Mouse (Mus musculus) cerebellum, adult 2 months (tissue): ENCODE data around the gene Ctc1. TPM values are rescaled to one million over a fixed set of nuclear protein-coding genes. Genes with fewer than 3 reads are reported as not detected.
A peak's percentile ranks its signal among the peaks of the same experiment; 100 is the strongest.
"Not testable (repeated sequence)": the region's sequence is repeated elsewhere in the genome, so short reads cannot be mapped to it uniquely, and the experiment has no call there.

ENCODE experiments used
- DNase-seq, 2 experiments: peaks; one replicate each; pipeline ENCODE4 v3.0.0; 2021
- H3K27ac ChIP-seq: fragments of 200-500 bp; 2 replicates; pipeline ENCODE4 v1.5.1; 2012; ENCODE audit warnings: low read length, control low read depth, inconsistent platforms; ENCODE audit not compliant: insufficient read depth
- H3K27me3 ChIP-seq: fragments of 200-500 bp; 2 replicates; pipeline ENCODE4 v1.6.1; 2012; ENCODE audit warnings: inconsistent platforms, mild to moderate bottlenecking, low read length, moderate library complexity; ENCODE audit not compliant: control insufficient read depth, insufficient read depth
- H3K4me1 ChIP-seq: fragments of 200-500 bp; 2 replicates; pipeline ENCODE4 v1.6.1; 2011; ENCODE audit warnings: low read length; ENCODE audit not compliant: control insufficient read depth, insufficient read depth
- H3K4me3 ChIP-seq: fragments of 200-500 bp; replicated peaks from 2 replicates; pipeline ENCODE3; 2011; ENCODE audit warnings: mild to moderate bottlenecking, low read depth, low read length, control low read depth; ENCODE audit not compliant: insufficient read depth
- CTCF ChIP-seq: fragments of 200-500 bp; IDR thresholded peaks from 2 replicates; pipeline ENCODE4 v1.5.1; 2011; ENCODE audit warnings: low read depth, mild to moderate bottlenecking, control low read depth, low read length, moderate library complexity, borderline replicate concordance; ENCODE audit not compliant: insufficient read depth
- POLR2A ChIP-seq: fragments of 200-500 bp; IDR thresholded peaks from 2 replicates; pipeline ENCODE4 v1.6.1; 2011; ENCODE audit warnings: low read length, control low read depth, borderline replicate concordance; ENCODE audit not compliant: insufficient read depth
- WGBS: fragments of 180-500 bp; shearing (Covaris S2); methylation state at CpG from one replicate; pipeline ENCODE4 v1.1.7; 2018; 5-methylcytosine and 5-hydroxymethylcytosine counted together
- polyA plus RNA-seq: library from polyadenylated mRNA; depleted of rRNA; stranded (reverse); fragments of >200 nt; gene quantifications from 2 replicates; pipeline ENCODE4 v1.2.3, GENCODE M21; 2012; rRNA removed

Gene Ctc1
- polyA plus RNA-seq: 44.1 and 46.3 TPM in 2 replicates

GRCm38 (mm10) chr11:69015644-69016441, at the start of gene Ctc1:
Ctc1 (plus strand) TSS chr11:69015911.
- TF ChIP-seq POLR2A (peak; percentile 92; the same call in 1 of the 2 replicates), CTCF (peak; percentile 78)
- H3K27ac ChIP-seq: peak within 1 kb of the TSS; percentile 85
- H3K4me1 ChIP-seq: peaks cover 2% of the 10 kb centered on the region; the same call in 1 of the 2 replicates
- H3K4me3 ChIP-seq: peak within 1 kb of the TSS; percentile 94
- H3K27me3 ChIP-seq: no peaks in the 10 kb centered on the region
- under 1% methylated on average over 38 of the region's 38 CpGs for WGBS
- peak; percentile 91 to 93 for DNase-seq

- no peak overlapping the region for H3K4me3 ChIP-seq
- no peak overlapping the region for H3K27ac ChIP-seq
- H3K27me3 ChIP-seq: no peaks in the 10 kb centered on the region
- peaks cover 13% of the 10 kb centered on the region for H3K4me1 ChIP-seq
- TF ChIP-seq POLR2A: no peak
- TF ChIP-seq CTCF: no peak
- 63% methylated on average over 1 of the region's 1 CpGs for WGBS
- no peak for DNase-seq
These were observed 49.2 kb upstream of the Ctc1 start for GRCm38 (mm10) chr11:68966554-68966953.

GRCm38 (mm10) chr11:68967337-68968282, 48.1 kb upstream of the Ctc1 start, which contains the start of gene Slc25a35:
Slc25a35 (plus strand) TSS chr11:68968131.
- Histone ChIP-seq H3K4me3 (peak within 1 kb of the TSS; percentile 75), H3K27me3 (no peaks in the 10 kb centered on the region), H3K4me1 (peaks cover 13% of the 10 kb centered on the region), H3K27ac (peak within 1 kb of the TSS; percentile 79)
- TF ChIP-seq POLR2A: peak; percentile 50; the same call in 1 of the 2 replicates
- no peak for TF ChIP-seq CTCF
- under 1% methylated on average over 50 of the region's 50 CpGs for WGBS
- peak; percentile 95 to 96 for DNase-seq

GRCm38 (mm10) chr11:68968752-68969151, 47.0 kb upstream of the Ctc1 start:
- no peaks in the 10 kb centered on the region for H3K27me3 ChIP-seq
- no peak for DNase-seq
- no peak for TF ChIP-seq POLR2A
- TF ChIP-seq CTCF: no peak
- H3K27ac ChIP-seq: no peak overlapping the region
- peaks cover 16% of the 10 kb centered on the region for H3K4me1 ChIP-seq
- 85% methylated on average over 11 of the region's 11 CpGs for WGBS
- H3K4me3 ChIP-seq: no peak overlapping the region

DNA sequence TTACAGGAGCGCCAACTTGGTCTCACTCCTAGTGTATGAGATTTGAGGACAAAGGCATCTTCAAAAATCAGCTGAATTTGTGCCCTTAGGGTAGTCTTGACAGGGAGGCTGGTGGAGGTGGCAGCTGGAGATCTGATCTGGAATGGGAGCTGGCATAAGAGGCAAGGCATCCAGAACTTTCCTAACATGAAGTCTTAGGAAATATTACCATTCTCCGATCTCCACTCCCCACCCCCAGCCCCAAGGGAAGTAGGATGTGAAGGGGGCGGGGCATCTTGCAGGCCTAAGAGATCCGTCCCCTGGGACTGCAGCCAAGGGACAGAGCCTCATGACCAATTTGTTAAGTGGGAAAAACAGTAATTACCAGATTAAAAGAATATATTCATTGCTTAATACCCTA, 45.5 kb upstream of the Ctc1 start:
- TF ChIP-seq CTCF (no peak), POLR2A (no peak)
- H3K4me1 ChIP-seq: peaks cover 16% of the 10 kb centered on the region
- no peak overlapping the region for H3K27ac ChIP-seq
- no peak for DNase-seq
- H3K27me3 ChIP-seq: no peaks in the 10 kb centered on the region
- H3K4me3 ChIP-seq: no peak overlapping the region
- WGBS: 58% methylated on average over 4 of the region's 4 CpGs

DNA sequence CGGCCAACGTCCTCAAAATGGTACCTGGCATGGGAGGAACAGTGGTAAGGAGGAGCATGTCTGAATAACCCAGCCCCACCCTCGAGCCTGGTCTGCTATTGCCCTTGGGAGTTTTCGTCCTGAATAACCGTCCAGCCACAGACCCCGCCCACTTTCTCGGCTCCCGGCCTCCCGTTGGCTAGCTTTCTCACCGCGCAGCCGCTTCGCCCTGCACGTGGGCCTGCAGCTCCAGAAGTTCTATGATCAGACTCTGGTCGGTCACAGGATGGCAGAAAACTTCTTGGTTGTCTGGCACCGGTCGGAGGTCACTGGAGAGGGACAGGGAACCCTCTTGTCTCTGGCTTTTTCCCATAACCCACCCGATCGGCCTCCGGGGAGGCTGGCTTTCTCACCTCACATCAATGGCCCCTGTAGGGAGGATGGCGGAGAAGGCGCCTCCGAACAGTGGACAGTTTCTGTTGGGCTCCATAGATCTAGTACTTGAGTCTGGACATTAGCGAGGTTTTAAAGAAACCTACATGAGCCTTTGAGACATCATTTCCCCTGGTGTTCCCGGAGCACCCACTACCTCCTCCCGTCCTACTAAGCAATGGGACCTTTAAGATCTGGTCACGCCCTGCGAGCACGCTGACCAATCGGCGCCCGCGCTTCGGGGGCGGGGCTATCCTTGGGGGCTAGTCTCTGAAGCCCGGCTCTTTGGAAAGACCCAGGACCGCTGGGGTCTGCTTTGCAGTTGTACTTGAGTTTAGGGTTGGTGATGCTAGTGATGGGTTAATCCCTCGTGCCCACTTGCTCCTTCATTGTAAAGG, 42.3 kb upstream of the Ctc1 start:
- not testable (repeated sequence) for H3K27me3 ChIP-seq, H3K27ac ChIP-seq
- 0 out of 2 replicates have a peak, but pooled peaks have one; percentile 36 for TF ChIP-seq POLR2A
- Histone ChIP-seq H3K4me1 (peaks cover 16% of the 10 kb centered on the region), H3K4me3 (peak overlapping the region; percentile 84)
- WGBS: under 1% methylated on average over 38 of the region's 38 CpGs
- peak; percentile 85 to 86 for DNase-seq

DNA sequence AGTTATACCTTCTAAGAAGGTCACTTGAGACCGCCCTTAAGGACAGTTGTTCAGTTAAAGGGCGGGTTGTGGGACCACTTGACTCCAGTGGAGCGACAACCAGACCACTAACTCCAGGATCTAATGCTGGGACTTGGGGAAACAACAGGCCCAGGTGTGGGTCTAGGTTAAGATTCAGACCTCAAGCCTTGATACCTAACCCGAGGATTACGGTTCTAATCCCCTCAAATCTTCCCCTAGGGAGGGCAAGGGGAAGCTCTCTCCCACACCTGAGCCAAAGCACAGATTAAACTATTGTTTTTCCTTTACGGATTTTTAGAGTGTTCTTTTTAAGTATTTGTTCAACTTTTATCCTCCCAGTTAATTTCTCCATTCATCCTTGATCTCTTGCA, 41.7 kb upstream of the Ctc1 start:
- Histone ChIP-seq H3K27me3 (no peaks in the 10 kb centered on the region), H3K4me1 (peaks cover 10% of the 10 kb centered on the region), H3K4me3 (peak overlapping the region; percentile 84), H3K27ac (no peak overlapping the region)
- DNase-seq: no peak
- WGBS: 25% methylated on average over 6 of the region's 6 CpGs
- no peak for TF ChIP-seq POLR2A
- no peak for TF ChIP-seq CTCF
